Mouse (Mus musculus): Measurements from ENCODE around the gene Pcx.

- TF ChIP-seq CTCF (IDR thresholded peaks at IDR 0.05; ENCODE audit: low read depth) (no peak), EP300 (optimal IDR thresholded peaks at IDR 0.05) (no peak)
Observed at GRCm38 (mm10) chr19:4502701-4503100, 7.6 kb upstream of the Pcx start.

Measured in stomach, postnatal 0 days (tissue).